11 mouse cellular contexts compared by ENCODE assay signal in genomic region chr4:151058634-151059033, GRCm38 (mm10). TPM values are rescaled to one million over a fixed set of nuclear protein-coding genes. Genes with fewer than 3 reads are reported as not detected.
DNase-seq lines count a peak whose midpoint lies in the region; ATAC-seq and TF ChIP-seq lines count a peak whose summit lies in the region.
"Had no signal": no experiment of that assay in that cellular context is flagged by ENCODE, and none has a peak within 500 bp of the region (broad histone marks: within the 10 kb centered on the region; RNA-seq: fewer than 3 reads in every experiment).

No protein-coding gene starts in this region.

- peaks cover 25% of the 10 kb centered on the region for H3K36me3 ChIP-seq in erythroblast, embryonic 14.5 days (ENCODE audit: control insufficient read depth)
- peaks cover 1% of the 10 kb centered on the region; the same call in 1 of the 2 replicates for H3K36me3 ChIP-seq in testis, adult 2 months (ENCODE audit: control insufficient read depth, insufficient read depth, low read length)
- no peaks in the 10 kb centered on the region for H3K36me3 ChIP-seq in liver, embryonic 14.5 days (replicated peaks; ENCODE audit: control insufficient read depth, insufficient read depth, low read depth)

- TF ChIP-seq CTCF in testis, adult 2 months (IDR thresholded peaks at IDR 0.05; ENCODE audit: control insufficient read depth, insufficient read depth, insufficient replicate concordance, low read depth, low read length), result no peak
- TF ChIP-seq CTCF in liver, embryonic 14.5 days (IDR thresholded peaks at IDR 0.05; ENCODE audit: low read depth), result no peak

- TF ChIP-seq EP300 in liver, embryonic 14.5 days (IDR thresholded peaks at IDR 0.05; ENCODE audit: low read depth), result no peak

- H3K27me3 ChIP-seq in erythroblast, embryonic 14.5 days (ENCODE audit: control insufficient read depth), result no peaks in the 10 kb centered on the region
- H3K27me3 ChIP-seq in testis, adult 2 months (ENCODE audit: control insufficient read depth, insufficient read depth, low read length), result no peaks in the 10 kb centered on the region
- no peaks in the 10 kb centered on the region for H3K27me3 ChIP-seq in liver, embryonic 14.5 days (ENCODE audit: control insufficient read depth, insufficient read depth, low read length)

- no peak for ATAC-seq in erythroblast, adult 5-6 weeks (replicated peaks; ENCODE audit: low FRiP score, poor library complexity, severe bottlenecking)
- no peak for ATAC-seq in liver, embryonic 14.5 days (ENCODE audit: insufficient read depth)

- H3K4me1 ChIP-seq in erythroblast, embryonic 14.5 days (ENCODE audit: control insufficient read depth), result peaks cover 23% of the 10 kb centered on the region
- H3K4me1 ChIP-seq in testis, adult 2 months (ENCODE audit: control insufficient read depth, insufficient read depth, low read length), result peaks cover 2% of the 10 kb centered on the region; the same call in 1 of the 2 replicates
- H3K4me1 ChIP-seq in liver, embryonic 14.5 days (replicated peaks; ENCODE audit: control insufficient read depth in 2 of 2, insufficient read depth in 2 of 2, low read length in 1 of 2), result peaks cover 8 to 12% of the 10 kb centered on the region in 2 experiments

- H3K4me3 ChIP-seq in erythroblast, embryonic 14.5 days (replicated peaks), result peak overlapping the region; percentile 100
- H3K4me3 ChIP-seq in testis, adult 2 months (ENCODE audit: control insufficient read depth, low read depth, low read length), result peak overlapping the region; percentile 89; the same call in 1 of the 2 replicates
- peak overlapping the region in 1 of 2 experiments; percentile 83; a peak in 2 of 4 replicates for H3K4me3 ChIP-seq in liver, embryonic 14.5 days (ENCODE audit: insufficient read depth in 1 of 2, low read depth in 2 of 2, low read length in 2 of 2)

- no peak overlapping the region for H3K9ac ChIP-seq in liver, embryonic 14.5 days (replicated peaks)

- H3K9me3 ChIP-seq in erythroblast, embryonic 14.5 days (ENCODE audit: control insufficient read depth, low read length), result peaks cover 10% of the 10 kb centered on the region
- no peaks in the 10 kb centered on the region; the same call in 1 of the 2 replicates for H3K9me3 ChIP-seq in liver, embryonic 14.5 days (ENCODE audit: control insufficient read depth, low read length)

- 69% methylated on average over 4 of the region's 4 CpGs for WGBS in liver, embryonic 14.5 days (ENCODE audit: insufficient replicate concordance)

- DNase-seq in testis, postnatal 10 days (ENCODE audit: low spot score), result no peak
- no peak for DNase-seq in liver, embryonic 14.5 days (ENCODE audit: low read depth in 3 of 3, low spot score in 3 of 3)
- DNase-seq in retina, postnatal 1 day, result no peak
- DNase-seq in cerebellum, postnatal 4 days (ENCODE audit: low spot score in 2 of 2), result no peak
- DNase-seq in cerebellum, adult 11 months, result no peak

- TF ChIP-seq POLR2A in testis, adult 2 months (IDR thresholded peaks at IDR 0.05; ENCODE audit: control insufficient read depth, low read depth, low read length), result no peak

- peak overlapping the region; percentile 70 for H3K4me2 ChIP-seq in liver, embryonic 14.5 days (ENCODE audit: low read depth)

- H3K27ac ChIP-seq in testis, adult 2 months (ENCODE audit: control insufficient read depth, insufficient read depth, low read depth, low read length), result peak overlapping the region; percentile 77; the same call in 1 of the 2 replicates
- no peak overlapping the region for H3K27ac ChIP-seq in liver, embryonic 14.5 days

RNA-seq across cellular contexts. Expression of gene Vamp3, which starts 0.9 kb away (rescaled TPM):
- polyA plus RNA-seq in erythroblast, embryonic 14.5 days (2012), result 0.09 and 0.14 TPM in 2 replicates
- total RNA-seq in erythroblast, adult 5-6 weeks (2015; ENCODE audit: low replicate concordance), result 26.3 and 39.3 TPM in 2 replicates
- 23.0 and 30.1 TPM in 2 replicates for total RNA-seq in erythroblast, adult 5-6 weeks (2017; ENCODE audit: low replicate concordance)
- polyA plus RNA-seq in testis, adult 2 months (2012; rRNA removed), result 39.9 and 47.1 TPM in 2 replicates
- 17.9 and 24.7 TPM in 2 replicates for polyA plus RNA-seq in liver, embryonic 14.5 days (2012; rRNA removed)
- polyA plus RNA-seq in liver, embryonic 14.5 days (2014; fragmentation: Nextera tagmentation; extraction: Ambion mirVana), result 11.0 and 14.0 TPM in 2 replicates

RNA-seq across cellular contexts. Expression of gene Per3, which starts 14.2 kb away (rescaled TPM):
- 0.03 and 0.04 TPM in 2 replicates for polyA plus RNA-seq in erythroblast, embryonic 14.5 days (2012)
- 0.38 and 1.7 TPM in 2 replicates for total RNA-seq in erythroblast, adult 5-6 weeks (2015; ENCODE audit: low replicate concordance)
- total RNA-seq in erythroblast, adult 5-6 weeks (2017; ENCODE audit: low replicate concordance), result 1.7 and 2.4 TPM in 2 replicates
- polyA plus RNA-seq in testis, adult 2 months (2012; rRNA removed), result 5.7 and 6.5 TPM in 2 replicates
- 2.2 and 2.3 TPM in 2 replicates for polyA plus RNA-seq in liver, embryonic 14.5 days (2012; rRNA removed)
- 2.4 and 2.9 TPM in 2 replicates for polyA plus RNA-seq in liver, embryonic 14.5 days (2014; fragmentation: Nextera tagmentation; extraction: Ambion mirVana)

RNA-seq across cellular contexts. Expression of gene Gm13090, which starts 30.7 kb away (rescaled TPM):
- not detected in 2 replicates for polyA plus RNA-seq in erythroblast, embryonic 14.5 days (2012)
- total RNA-seq in erythroblast, adult 5-6 weeks (2015; ENCODE audit: low replicate concordance), result not detected in 2 replicates
- not detected in 2 replicates for total RNA-seq in erythroblast, adult 5-6 weeks (2017; ENCODE audit: low replicate concordance)
- not detected in 2 replicates for polyA plus RNA-seq in testis, adult 2 months (2012; rRNA removed)
- polyA plus RNA-seq in liver, embryonic 14.5 days (2012; rRNA removed), result not detected in 2 replicates
- polyA plus RNA-seq in liver, embryonic 14.5 days (2014; fragmentation: Nextera tagmentation; extraction: Ambion mirVana), result not detected in 2 replicates
- total RNA-seq: adrenal gland, adult 18-20 months; gastrocnemius, postnatal 10 days; monocyte, adult 5-6 weeks had no signal

Comparison
In these comparisons a context has a peak if more than half of its experiments do, and no peak if none do; other contexts are left out.
1. RNA of gene Vamp3, which starts 0.9 kb away (polyA plus RNA-seq): 39.9 to 47.1 TPM in testis, adult 2 months and 11.0 to 24.7 TPM in liver, embryonic 14.5 days; 0.09 to 0.14 TPM in erythroblast, embryonic 14.5 days; every median in the first group is over 10 times any median in the second.